Mouse (Mus musculus): ENCODE data around the gene Inpp5d. TPM values are rescaled to one million over a fixed set of nuclear protein-coding genes. Genes with fewer than 3 reads are reported as not detected.

The Inpp5d gene
- polyA plus RNA-seq, 1 experiment from 2014 or later: 3.7 TPM

DNA sequence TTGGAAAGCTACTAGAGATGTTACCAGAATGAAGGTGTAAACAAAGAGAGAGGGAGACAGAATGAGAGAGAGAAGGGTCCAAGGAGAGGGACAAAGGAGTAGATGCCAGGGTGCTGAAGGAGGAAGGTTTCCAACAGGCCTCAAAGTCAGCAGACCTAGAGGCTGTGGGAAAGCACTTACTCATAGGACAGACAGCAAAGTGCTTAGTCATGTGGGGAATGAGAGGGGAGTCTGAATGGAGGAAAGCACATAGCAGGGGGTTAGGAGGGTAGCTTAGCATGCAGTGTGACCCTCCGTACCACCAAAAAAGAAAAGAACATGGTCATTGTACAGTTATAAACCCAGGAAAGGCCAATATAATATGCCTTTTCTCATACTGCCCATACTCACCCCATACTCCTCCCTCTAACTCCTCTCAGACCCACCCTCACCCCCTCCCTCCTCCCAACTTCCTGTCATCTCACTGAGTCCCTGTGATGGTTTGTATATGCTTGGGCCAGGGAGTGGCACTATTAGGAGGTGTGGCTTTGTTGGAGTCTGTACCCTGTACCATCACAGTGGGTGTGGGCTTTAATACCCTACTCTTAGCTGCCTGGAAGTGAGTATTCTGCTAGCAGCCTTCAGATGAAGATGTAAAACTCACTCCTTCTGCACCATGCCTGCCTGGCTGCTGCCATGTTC lies 69.7 kb downstream of the Inpp5d start:
- no peak for ATAC-seq (ENCODE audit: low FRiP score)

DNA sequence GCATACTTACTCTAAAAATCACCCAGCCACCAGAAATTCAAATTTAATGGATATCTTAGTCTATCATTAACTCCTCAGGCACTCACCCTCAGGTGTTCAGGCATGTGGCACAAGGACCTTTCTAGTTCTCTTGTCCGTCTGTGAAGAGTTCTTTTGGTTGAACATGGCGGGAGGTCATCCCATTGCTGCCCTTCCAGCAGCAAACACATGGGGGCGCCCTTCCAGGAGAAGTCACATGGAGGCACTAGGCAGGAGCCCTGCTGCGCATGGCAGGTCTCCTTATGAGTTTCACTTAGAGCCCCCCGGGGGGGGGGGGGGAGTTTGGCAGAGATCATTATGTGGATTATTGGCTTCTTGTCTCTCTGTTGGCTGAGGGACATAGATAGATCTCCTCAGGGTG lies 76.2 kb downstream of the Inpp5d start:
- WGBS: 65% methylated on average over 5 of the region's 5 CpGs
- no peak for DNase-seq (ENCODE audit: low spot score)
- ATAC-seq (ENCODE audit: low FRiP score): no peak

More for the DNA sequence above, 69.7 kb downstream of the Inpp5d start:
- H3K36me3 ChIP-seq (ENCODE audit: control insufficient read depth, insufficient read depth, low read length): no peaks in the 10 kb centered on the region
- no peak for DNase-seq (ENCODE audit: low spot score)
- 86% methylated on average over 1 of the region's 1 CpGs for WGBS
- H3K27ac ChIP-seq (ENCODE audit: low read depth, low read length): no peak overlapping the region
- no peaks in the 10 kb centered on the region for H3K4me1 ChIP-seq (replicated peaks; ENCODE audit: control insufficient read depth, insufficient read depth, low read length)
- no peaks in the 10 kb centered on the region for H3K9me3 ChIP-seq (ENCODE audit: control insufficient read depth, low read length)
- no peak overlapping the region for H3K9ac ChIP-seq (ENCODE audit: low read depth, low read length)
- no peak overlapping the region for H3K4me2 ChIP-seq (replicated peaks; ENCODE audit: low read depth, low read length)
- no peaks in the 10 kb centered on the region for H3K27me3 ChIP-seq (ENCODE audit: control insufficient read depth, insufficient read depth, low read length)
- no peak overlapping the region for H3K4me3 ChIP-seq (ENCODE audit: low read depth, low read length)

DNA sequence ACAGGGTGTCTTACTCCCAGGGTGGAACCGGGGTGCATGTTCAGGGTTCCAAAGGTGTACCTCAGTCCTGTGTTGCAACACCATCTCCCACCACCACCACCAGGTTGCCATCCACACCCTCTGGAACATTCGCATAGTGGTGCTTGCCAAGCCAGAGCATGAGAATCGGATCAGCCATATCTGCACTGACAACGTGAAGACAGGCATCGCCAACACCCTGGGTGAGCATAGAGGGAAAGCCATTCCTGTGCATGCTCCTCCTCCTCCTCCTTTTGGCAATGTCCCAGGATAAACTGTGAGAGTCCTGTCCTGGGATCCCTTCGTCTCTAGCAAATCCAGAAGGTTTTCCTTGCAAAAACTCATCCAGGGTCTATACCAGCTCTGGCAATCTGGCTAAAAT lies 77.9 kb downstream of the Inpp5d start:
- H3K36me3 ChIP-seq (ENCODE audit: control insufficient read depth, insufficient read depth, low read length): no peaks in the 10 kb centered on the region
- no peak for ATAC-seq (ENCODE audit: low FRiP score)
- no peak overlapping the region for H3K4me2 ChIP-seq (replicated peaks; ENCODE audit: low read depth, low read length)
- no peaks in the 10 kb centered on the region for H3K27me3 ChIP-seq (ENCODE audit: control insufficient read depth, insufficient read depth, low read length)
- H3K9me3 ChIP-seq (ENCODE audit: control insufficient read depth, low read length): no peaks in the 10 kb centered on the region
- no peak overlapping the region for H3K4me3 ChIP-seq (ENCODE audit: low read depth, low read length)
- 91% methylated on average over 6 of the region's 6 CpGs for WGBS
- no peak for DNase-seq (ENCODE audit: low spot score)
- H3K4me1 ChIP-seq (replicated peaks; ENCODE audit: control insufficient read depth, insufficient read depth, low read length): no peaks in the 10 kb centered on the region
- no peak overlapping the region for H3K27ac ChIP-seq (ENCODE audit: low read depth, low read length)
- no peak overlapping the region for H3K9ac ChIP-seq (ENCODE audit: low read depth, low read length)

More for the DNA sequence above, 76.2 kb downstream of the Inpp5d start:
- Histone ChIP-seq H3K36me3 (ENCODE audit: control insufficient read depth, insufficient read depth, low read length) (no peaks in the 10 kb centered on the region), H3K27me3 (ENCODE audit: control insufficient read depth, insufficient read depth, low read length) (no peaks in the 10 kb centered on the region), H3K27ac (ENCODE audit: low read depth, low read length) (no peak overlapping the region), H3K9ac (ENCODE audit: low read depth, low read length) (no peak overlapping the region), H3K9me3 (ENCODE audit: control insufficient read depth, low read length) (no peaks in the 10 kb centered on the region), H3K4me2 (replicated peaks; ENCODE audit: low read depth, low read length) (no peak overlapping the region), H3K4me3 (ENCODE audit: low read depth, low read length) (no peak overlapping the region), H3K4me1 (replicated peaks; ENCODE audit: control insufficient read depth, insufficient read depth, low read length) (no peaks in the 10 kb centered on the region)

DNA sequence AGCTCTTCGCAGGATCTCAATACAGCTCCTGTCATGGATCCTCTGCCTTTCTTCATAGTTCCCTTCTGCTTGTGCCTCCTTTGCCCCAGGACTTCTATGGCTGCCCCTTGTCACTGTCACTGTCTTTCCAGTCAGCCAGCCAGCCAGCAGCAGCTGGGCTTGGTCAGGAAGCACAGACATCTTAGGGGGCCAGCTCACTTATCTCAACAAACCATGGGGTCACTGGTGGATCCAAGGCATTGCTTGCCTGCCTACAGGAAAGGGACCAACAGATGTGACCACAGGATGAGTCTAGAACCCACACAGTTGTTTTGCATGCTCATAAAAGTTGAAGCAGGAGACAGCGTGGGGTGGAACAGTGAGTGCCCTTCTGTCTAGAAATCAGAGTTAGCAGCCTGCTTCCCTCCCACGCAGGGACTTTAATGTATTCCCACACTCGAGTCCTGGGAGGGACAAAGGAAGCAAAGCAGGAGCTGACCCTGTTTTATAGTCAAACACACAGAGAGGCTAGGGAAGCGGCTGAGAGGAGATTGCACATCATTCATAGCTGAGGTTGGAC lies 79.9 kb downstream of the Inpp5d start:
- H3K27ac ChIP-seq (ENCODE audit: low read depth, low read length): no peak overlapping the region
- H3K4me1 ChIP-seq (replicated peaks; ENCODE audit: control insufficient read depth, insufficient read depth, low read length): no peaks in the 10 kb centered on the region
- no peaks in the 10 kb centered on the region for H3K36me3 ChIP-seq (ENCODE audit: control insufficient read depth, insufficient read depth, low read length)
- DNase-seq (ENCODE audit: low spot score): no peak
- no peaks in the 10 kb centered on the region for H3K27me3 ChIP-seq (ENCODE audit: control insufficient read depth, insufficient read depth, low read length)
- ATAC-seq (ENCODE audit: low FRiP score): no peak
- 73% methylated on average over 5 of the region's 5 CpGs for WGBS
- H3K9me3 ChIP-seq (ENCODE audit: control insufficient read depth, low read length): no peaks in the 10 kb centered on the region
- no peak overlapping the region for H3K9ac ChIP-seq (ENCODE audit: low read depth, low read length)
- H3K4me2 ChIP-seq (replicated peaks; ENCODE audit: low read depth, low read length): no peak overlapping the region
- H3K4me3 ChIP-seq (ENCODE audit: low read depth, low read length): no peak overlapping the region

DNA sequence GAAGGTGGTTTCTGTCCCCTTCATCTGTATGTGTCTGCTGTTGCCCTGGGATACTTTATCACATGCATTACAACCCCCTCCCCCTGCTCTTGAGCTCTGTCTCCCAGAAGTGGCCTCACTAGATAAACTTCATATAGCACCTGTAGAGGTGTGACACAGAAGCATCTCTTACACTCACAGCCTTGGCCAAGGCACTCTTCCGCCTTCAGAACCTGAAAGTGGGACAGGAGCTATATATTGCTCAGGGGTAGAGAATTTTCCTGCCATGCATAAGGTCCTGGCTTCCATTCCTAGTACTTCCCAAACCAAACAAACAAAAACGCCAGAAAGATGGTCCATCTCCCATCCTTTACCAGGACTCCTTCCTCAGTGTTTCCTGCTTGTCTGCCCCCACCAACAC lies 84.1 kb downstream of the Inpp5d start:
- WGBS: 69% methylated on average over 2 of the region's 2 CpGs
- Histone ChIP-seq H3K27ac (ENCODE audit: low read depth, low read length) (no peak overlapping the region), H3K4me3 (ENCODE audit: low read depth, low read length) (no peak overlapping the region), H3K4me2 (replicated peaks; ENCODE audit: low read depth, low read length) (no peak overlapping the region), H3K27me3 (ENCODE audit: control insufficient read depth, insufficient read depth, low read length) (no peaks in the 10 kb centered on the region), H3K4me1 (replicated peaks; ENCODE audit: control insufficient read depth, insufficient read depth, low read length) (no peaks in the 10 kb centered on the region), H3K9ac (ENCODE audit: low read depth, low read length) (no peak overlapping the region), H3K36me3 (ENCODE audit: control insufficient read depth, insufficient read depth, low read length) (no peaks in the 10 kb centered on the region), H3K9me3 (ENCODE audit: control insufficient read depth, low read length) (no peaks in the 10 kb centered on the region)
- ATAC-seq (ENCODE audit: low FRiP score): no peak
- no peak for DNase-seq (ENCODE audit: low spot score)

DNA sequence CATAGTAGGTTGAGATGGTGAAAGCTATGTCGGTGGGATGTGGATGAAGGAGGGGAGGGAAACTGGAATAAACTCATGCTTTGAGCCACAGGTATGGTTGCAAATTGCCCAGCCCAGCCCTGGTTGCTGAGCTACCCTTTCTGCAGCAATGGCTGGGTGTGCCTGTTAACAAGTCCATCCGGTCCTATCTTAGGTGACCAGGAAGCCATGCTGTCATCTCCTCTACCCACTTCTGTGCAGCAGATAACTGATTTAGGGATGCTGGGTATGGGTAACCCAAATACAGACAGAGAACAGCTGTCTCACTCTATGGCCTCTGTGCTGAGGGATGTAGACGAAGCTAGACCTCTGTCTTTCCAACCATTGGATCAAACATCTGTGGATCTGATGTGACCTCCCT lies 86.2 kb downstream of the Inpp5d start:
- Histone ChIP-seq H3K36me3 (ENCODE audit: control insufficient read depth, insufficient read depth, low read length) (no peaks in the 10 kb centered on the region), H3K9ac (ENCODE audit: low read depth, low read length) (no peak overlapping the region), H3K4me1 (replicated peaks; ENCODE audit: control insufficient read depth, insufficient read depth, low read length) (no peaks in the 10 kb centered on the region), H3K27me3 (ENCODE audit: control insufficient read depth, insufficient read depth, low read length) (no peaks in the 10 kb centered on the region), H3K9me3 (ENCODE audit: control insufficient read depth, low read length) (no peaks in the 10 kb centered on the region), H3K4me2 (replicated peaks; ENCODE audit: low read depth, low read length) (no peak overlapping the region), H3K27ac (ENCODE audit: low read depth, low read length) (no peak overlapping the region), H3K4me3 (ENCODE audit: low read depth, low read length) (no peak overlapping the region)
- WGBS: 91% methylated on average over 3 of the region's 3 CpGs
- ATAC-seq (ENCODE audit: low FRiP score) (no peak), DNase-seq (ENCODE audit: low spot score) (no peak)

DNA sequence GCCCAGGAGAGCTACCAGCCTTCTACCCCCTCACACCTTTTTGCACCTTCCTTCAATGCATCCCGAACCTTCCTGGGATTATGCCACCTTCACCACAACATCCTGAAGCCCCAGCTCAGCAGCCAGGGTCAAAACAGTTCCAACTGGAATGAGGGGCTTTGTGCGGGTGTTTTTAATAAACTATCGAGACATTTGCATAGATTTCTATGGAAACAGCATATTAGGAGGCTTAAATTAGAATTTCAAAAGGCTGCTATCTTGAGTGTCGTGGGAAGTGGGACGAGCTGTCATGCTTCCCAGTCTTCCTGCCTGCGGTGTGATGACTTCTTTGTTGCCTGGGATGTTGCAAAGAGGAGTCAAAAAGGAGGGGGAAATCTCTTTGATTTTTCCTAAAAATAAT lies 88.9 kb downstream of the Inpp5d start:
- Histone ChIP-seq H3K27ac (ENCODE audit: low read depth, low read length) (no peak overlapping the region), H3K9ac (ENCODE audit: low read depth, low read length) (no peak overlapping the region), H3K9me3 (ENCODE audit: control insufficient read depth, low read length) (no peaks in the 10 kb centered on the region), H3K4me1 (replicated peaks; ENCODE audit: control insufficient read depth, insufficient read depth, low read length) (no peaks in the 10 kb centered on the region), H3K4me2 (replicated peaks; ENCODE audit: low read depth, low read length) (no peak overlapping the region), H3K27me3 (ENCODE audit: control insufficient read depth, insufficient read depth, low read length) (no peaks in the 10 kb centered on the region), H3K36me3 (ENCODE audit: control insufficient read depth, insufficient read depth, low read length) (no peaks in the 10 kb centered on the region), H3K4me3 (ENCODE audit: low read depth, low read length) (no peak overlapping the region)
- ATAC-seq (ENCODE audit: low FRiP score) (no peak), DNase-seq (ENCODE audit: low spot score) (no peak)
- 56% methylated on average over 6 of the region's 6 CpGs for WGBS

DNA sequence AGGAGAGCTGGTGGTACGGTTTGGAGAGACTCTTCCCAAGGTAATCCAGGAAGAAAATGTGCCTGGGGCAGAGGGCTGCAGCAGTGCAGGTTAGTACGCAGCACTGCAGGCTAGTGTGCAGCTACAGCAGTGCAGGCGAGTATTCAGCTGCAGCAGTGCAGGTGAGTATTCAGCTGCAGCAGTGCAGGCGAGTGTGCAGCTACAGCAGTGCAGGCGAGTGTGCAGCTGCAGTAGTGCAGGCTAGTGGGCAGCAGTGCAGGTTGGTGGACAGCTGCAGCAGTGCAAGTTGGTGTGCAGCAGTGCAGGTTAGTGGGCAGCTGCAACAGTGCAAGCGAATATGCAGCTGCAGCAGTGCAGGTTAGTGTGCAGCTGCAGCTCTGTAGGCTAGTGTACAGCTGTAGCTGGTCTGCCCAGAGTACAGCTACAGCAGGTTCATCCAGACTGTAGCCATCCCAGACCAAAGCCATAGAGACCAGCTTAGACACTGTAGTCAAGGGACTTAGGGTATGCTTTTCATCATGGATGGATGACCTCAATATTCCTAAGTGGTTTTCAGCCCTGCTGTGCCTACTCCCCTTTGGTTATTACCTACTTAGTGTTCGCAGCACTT lies 89.7 kb downstream of the Inpp5d start:
- Histone ChIP-seq H3K27me3 (ENCODE audit: control insufficient read depth, insufficient read depth, low read length) (no peaks in the 10 kb centered on the region), H3K4me1 (replicated peaks; ENCODE audit: control insufficient read depth, insufficient read depth, low read length) (no peaks in the 10 kb centered on the region), H3K9ac (ENCODE audit: low read depth, low read length) (no peak overlapping the region), H3K4me2 (replicated peaks; ENCODE audit: low read depth, low read length) (no peak overlapping the region), H3K4me3 (ENCODE audit: low read depth, low read length) (no peak overlapping the region), H3K27ac (ENCODE audit: low read depth, low read length) (no peak overlapping the region), H3K9me3 (ENCODE audit: control insufficient read depth, low read length) (no peaks in the 10 kb centered on the region), H3K36me3 (ENCODE audit: control insufficient read depth, insufficient read depth, low read length) (no peaks in the 10 kb centered on the region)
- DNase-seq (ENCODE audit: low spot score) (no peak), ATAC-seq (ENCODE audit: low FRiP score) (no peak)
- WGBS: 83% methylated on average over 7 of the region's 7 CpGs
